Mouse (Mus musculus) brain, embryonic 14.5 days (tissue): ENCODE measurements around the gene Wif1. TPM values are rescaled to one million over a fixed set of nuclear protein-coding genes. Genes with fewer than 3 reads are reported as not detected.

ENCODE experiments used
- DNase-seq: peaks from one replicate; pipeline ENCODE4 v3.0.0-alpha.2; 2011; ENCODE audit warnings: low read depth
- CTCF ChIP-seq: fragments of 200-500 bp; IDR thresholded peaks from 2 replicates; pipeline ENCODE4 v1.5.1; 2012; ENCODE audit warnings: inconsistent platforms, mild to moderate bottlenecking, moderate library complexity, borderline replicate concordance; ENCODE audit not compliant: insufficient read depth, insufficient read length; ENCODE audit errors: extremely low read depth
- POLR2A ChIP-seq: fragments of 200-500 bp; IDR thresholded peaks from 2 replicates; pipeline ENCODE4 v1.6.1; 2012; ENCODE audit warnings: mild to moderate bottlenecking, inconsistent platforms, borderline replicate concordance; ENCODE audit not compliant: poor library complexity, insufficient read depth, insufficient read length, severe bottlenecking; ENCODE audit errors: extremely low read depth
- polyA plus RNA-seq: library from polyadenylated mRNA; depleted of rRNA; stranded (reverse); fragments of >200 nt; gene quantifications from 2 replicates; pipeline ENCODE4 v1.2.3, GENCODE M21; 2012; rRNA removed

Gene Wif1
- polyA plus RNA-seq, result 6.2 and 9.3 TPM in 2 replicates

DNA sequence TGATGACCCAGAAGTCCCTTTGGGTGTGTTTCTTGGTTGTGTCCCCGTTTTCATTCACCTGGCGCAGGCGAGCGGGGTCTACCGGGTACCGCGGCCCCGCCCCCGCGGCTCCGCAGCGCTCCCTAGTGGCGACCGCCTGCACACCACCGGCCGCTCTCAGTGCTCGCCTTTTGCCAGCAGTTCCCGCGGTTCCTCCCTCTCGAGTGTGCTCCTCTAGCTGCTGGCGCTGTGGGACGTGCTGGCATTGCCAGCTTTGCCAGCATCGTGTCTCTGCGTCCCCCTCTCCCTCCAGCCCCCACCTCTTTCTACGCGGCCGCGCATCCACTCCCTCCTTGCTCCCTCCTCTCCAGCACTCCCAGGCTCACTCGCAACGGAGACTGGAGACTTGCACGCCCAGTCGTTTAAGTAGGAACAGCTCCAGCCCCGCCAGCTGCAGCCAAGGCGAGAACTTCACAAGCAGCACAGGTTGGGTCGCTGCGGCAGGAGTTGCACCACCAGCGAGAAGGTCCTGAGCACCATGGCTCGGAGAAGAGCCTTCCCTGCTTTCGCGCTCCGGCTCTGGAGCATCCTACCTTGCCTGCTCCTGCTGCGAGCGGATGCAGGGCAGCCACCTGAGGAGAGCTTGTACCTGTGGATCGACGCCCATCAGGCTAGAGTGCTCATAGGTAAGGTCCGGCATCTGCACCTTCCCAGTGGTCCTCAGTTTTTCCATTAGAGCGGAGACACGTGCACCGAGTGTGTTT lies at the start of gene Wif1:
Wif1 (plus strand) TSS at position 135 of the 743 bp plus-strand sequence.
- peak; percentile 86 for DNase-seq
- TF ChIP-seq CTCF (peak; percentile 86), POLR2A (no peak)

DNA sequence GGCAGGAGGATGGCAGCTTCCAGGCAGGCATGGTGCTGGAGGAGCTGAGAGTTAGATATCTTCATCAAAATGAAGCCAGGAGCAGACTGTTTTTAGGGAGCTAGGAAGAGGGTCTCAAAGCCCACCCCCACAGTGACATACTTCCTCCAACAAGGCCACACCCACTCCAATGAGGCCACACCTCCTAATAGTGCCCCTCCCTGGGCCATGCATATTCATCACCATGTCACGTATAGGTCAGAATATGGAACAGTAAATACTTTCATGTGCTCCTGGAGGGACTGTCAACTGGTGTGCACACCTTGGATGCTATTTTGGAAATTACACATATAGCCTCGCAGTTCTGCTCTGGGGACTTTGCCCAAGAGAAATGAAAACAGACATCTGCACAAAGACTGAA lies 31.6 kb upstream of the Wif1 start:
- DNase-seq, result no peak
- no peak for TF ChIP-seq POLR2A

DNA sequence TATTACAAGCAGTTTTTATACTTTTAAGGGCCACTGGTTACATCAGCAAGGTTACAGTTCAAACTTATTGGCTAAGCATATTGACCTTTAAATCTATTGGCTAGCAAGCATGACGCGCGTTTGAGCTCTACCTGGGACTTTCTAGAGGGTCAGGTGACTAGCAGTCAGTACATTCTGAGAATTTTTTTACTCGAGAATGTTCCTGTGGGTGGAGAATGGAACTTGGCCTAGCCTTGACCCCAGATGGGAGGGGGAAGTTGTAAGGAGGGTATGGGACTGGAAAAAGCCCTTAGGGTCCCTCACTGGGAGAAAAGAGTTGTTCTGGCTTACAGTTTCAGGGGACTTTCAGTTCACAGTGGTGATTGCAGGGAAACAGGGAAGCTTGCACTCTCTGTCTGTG lies 22.3 kb upstream of the Wif1 start:
- DNase-seq, result no peak
- no peak for TF ChIP-seq CTCF
- TF ChIP-seq POLR2A, result no peak

DNA sequence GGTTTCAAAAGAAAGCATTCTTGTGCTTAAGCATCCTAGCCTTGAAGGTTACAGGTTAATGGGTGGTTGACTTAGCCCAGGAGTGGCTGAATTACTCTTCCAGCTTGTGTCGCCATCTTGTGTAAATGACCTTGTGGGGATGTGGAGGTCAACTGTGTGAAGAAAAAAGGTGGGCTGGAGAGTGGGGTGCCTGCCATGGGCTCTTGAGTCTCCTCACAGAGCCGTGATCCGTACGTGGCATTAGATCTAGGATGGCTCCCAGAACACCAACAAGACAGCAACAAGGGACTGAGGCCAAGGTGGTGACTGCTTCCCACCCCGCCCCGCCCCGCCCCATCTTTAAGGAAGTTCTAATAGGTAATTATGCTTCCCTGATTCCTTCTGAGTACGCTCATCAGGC lies 17.5 kb upstream of the Wif1 start:
- TF ChIP-seq POLR2A (no peak), CTCF (no peak)
- no peak for DNase-seq

DNA sequence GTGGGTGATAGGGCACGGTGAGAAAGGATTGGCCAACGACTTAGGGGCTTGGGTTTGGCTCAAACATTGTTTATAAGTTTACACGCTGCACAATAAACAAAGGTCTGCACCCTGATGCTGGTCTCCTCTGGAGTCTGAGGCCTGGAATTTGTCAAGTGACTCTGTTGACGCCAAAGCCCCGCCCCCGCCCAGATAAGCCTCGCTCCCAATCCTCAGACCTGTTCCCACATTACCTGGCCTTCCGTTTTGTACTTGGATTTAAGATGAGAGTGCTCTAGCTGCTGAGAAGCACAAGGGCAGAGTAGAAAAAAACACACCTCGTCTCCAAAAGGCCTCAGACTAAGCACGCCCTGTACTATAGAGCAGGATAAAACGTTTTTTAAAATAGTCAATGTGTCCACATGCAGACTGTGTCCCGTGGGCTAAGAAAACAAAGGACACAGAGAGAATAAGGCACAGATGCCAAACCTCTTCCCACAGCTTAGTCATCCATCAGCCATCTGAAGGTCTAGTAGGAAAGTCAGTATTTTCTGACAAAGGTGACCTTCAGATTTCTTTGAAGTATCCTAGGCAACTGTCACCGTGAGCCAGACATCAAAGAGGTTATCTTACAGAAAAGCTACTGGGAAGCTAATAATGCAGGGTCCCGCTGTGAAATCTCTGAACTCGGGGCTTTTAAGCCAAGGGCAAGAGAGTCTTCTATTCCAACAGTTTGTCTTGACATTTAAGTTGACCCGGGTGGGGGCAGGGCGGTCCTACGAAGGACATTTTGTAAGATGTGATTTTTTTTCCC lies 16.9 kb upstream of the Wif1 start:
- TF ChIP-seq POLR2A, result no peak
- TF ChIP-seq CTCF, result no peak
- DNase-seq, result peak; percentile 83

DNA sequence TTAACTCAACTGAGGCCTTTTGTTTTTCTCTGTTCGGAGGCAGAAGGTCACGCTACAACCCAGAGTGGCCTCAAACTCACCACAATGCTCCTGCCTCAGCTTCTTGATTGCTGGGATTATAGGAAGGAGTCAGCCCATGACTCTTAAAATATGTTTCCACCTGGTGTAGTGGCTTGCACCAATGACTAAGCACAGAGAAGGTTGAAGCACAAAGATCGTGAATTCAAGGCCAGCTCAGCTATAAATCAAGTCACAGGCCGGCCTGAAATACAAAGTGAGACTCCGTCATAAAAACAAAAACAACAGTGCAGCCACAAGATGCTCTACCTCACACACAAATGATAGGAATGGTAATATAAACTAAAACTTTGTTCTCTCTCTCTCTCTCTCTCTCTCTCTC lies 10.8 kb upstream of the Wif1 start:
- DNase-seq, result no peak
- TF ChIP-seq CTCF (no peak), POLR2A (no peak)

DNA sequence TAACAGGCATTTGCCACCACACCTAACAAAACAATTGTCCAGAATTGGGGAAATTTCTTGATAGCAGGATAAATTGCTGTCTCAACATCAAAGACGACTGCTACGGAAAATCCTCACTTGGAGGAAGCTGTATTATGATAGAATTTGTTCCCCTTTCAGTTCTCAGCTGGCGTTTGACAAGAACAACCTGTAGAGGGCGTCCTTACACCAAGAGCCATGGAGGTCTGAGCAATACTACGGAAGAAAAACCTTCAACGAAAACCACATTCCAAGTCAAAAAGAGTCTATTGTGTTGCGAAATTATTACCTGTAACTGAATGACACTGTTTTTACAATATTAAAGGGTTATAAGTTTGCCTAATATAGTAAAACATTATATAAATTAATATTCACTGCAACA lies 2.0 kb upstream of the Wif1 start:
- DNase-seq, result peak; percentile 78
- TF ChIP-seq POLR2A (no peak), CTCF (peak; percentile 67; the same call in 1 of the 2 replicates)

DNA sequence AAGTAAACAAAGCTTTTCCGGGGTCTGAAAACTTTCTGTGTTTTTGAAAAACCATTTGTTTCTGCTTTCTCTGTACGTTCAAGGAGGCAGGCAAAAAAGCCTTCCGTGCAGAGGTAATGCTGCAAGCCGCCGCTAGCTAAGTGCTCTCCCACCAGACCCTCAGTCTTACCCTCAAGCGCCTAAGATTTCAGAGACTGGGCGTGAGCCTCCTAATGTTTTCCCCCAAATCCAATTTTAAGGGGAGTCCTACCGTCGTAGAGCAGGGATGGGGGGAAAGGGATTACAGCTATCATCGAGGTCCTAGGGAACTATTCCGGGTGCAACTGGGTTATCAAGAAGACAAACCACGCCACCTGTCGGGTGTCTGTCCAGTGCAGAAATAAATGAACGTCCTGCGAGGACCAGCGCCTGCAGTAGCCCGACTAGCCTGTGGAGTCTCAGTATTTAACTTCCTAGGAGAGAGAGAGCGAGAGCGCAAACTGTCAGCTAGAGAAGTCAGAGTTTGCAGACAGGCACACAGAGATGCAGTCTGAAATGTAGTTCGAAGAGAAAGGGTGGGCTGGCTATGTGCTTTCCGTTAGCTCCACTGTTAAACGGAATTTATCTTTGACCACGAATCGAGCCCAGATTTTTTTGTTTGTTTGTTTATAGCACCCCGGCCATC lies 500 bp upstream of the Wif1 start:
- TF ChIP-seq CTCF (peak; percentile 53; the same call in 1 of the 2 replicates), POLR2A (no peak)
- DNase-seq, result peak; percentile 89

DNA sequence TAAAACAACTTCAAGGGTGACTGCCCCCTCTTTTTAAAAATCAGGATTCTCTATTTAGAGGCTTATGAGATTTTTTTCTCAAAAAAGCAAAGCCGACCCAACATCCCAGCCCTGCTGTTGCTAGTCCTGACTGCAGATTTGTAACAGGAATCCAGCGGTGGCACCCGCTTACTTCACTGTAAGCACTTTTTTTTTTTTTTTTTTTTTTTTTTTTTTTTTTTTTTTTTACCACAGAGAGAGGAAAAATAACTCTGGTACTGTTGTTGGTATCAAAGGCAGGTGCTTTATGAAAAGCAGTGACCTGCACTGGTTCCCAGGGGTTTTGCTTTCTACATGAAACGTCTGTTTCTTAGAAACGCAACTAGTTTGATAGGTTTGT lies 798 bp downstream of the Wif1 start:
- no peak for TF ChIP-seq POLR2A
- TF ChIP-seq CTCF, result no peak
- no peak for DNase-seq

DNA sequence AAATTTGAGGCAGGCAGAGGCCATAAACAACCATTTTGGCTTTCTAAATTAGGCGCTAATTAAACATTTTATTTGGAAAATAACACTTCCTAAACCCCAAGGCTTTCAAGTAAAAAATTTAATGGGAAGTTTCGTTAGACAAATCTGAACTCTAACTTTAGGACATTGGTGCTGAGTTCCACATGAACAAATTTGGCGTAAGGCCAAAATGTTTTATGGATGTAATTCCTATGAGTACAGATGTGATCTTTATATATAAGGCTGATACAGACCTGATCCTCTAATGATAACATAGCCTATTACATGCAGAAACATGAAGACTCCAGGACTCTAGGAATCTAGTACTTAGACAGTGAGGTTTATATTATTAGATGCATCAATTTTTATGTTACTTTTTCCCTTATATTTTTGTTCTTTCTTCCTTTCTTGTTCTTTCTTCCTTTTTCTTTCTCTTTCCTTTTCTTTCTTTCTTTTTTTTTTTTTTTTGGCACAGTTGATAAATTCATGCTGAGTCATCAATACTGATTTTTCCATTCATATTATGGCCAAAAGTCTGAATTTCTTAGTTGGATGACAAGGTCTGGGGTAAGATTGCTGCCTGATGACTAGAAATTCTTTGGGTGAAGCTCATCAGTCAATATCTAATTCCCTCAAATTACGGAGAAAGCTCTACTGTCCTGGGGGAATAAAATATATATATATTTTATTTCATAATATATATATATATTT lies 5.0 kb downstream of the Wif1 start:
- no peak for DNase-seq
- TF ChIP-seq POLR2A (no peak), CTCF (no peak)

DNA sequence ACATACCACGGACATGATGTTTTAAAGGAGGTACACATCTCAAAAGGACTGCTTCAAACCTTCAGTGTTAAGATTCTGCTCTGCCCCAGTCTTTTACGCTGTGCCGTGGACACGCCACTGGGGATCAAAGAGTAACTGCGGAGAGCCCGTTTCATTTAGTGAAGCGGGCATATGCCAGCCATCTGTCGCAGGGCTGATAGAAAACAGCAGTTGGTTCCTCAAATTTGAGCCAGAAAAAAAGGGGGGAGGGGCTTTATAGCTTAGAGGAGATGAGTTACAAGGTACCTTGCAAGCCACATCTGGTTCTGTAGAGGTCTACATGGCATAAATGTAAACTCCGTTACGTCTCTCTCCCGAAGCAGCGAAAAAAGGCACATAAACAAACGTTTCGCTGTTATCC lies 7.2 kb downstream of the Wif1 start:
- peak; percentile 83 for DNase-seq
- no peak for TF ChIP-seq POLR2A
- no peak for TF ChIP-seq CTCF
